Mouse (Mus musculus) bone marrow, adult 2 months (tissue): ENCODE data around the gene Prr14.

Experiments
- CTCF ChIP-seq: fragments of 200-500 bp; IDR thresholded peaks from 2 replicates; pipeline ENCODE4 v1.5.1; 2011; ENCODE audit warnings: low read length, control low read depth; ENCODE audit not compliant: control insufficient read depth, insufficient read depth
- POLR2A ChIP-seq: fragments of 200-500 bp; IDR thresholded peaks from 2 replicates; pipeline ENCODE4 v1.6.1; 2011; ENCODE audit warnings: low read depth, mild to moderate bottlenecking, control low read depth, low read length, borderline replicate concordance; ENCODE audit not compliant: control insufficient read depth

GRCm38 (mm10) chr7:127470011-127470715 lies 10.8 kb downstream of the Prr14 start:
- TF ChIP-seq CTCF (no peak), POLR2A (no peak)
